Mouse (Mus musculus): ENCODE measurements at regions not wholly inside any gene's neighbourhood (a gene's known extent, or its start where the extent isn't known, plus 50 kb on each side); places are given as distances from the start of the nearest gene placed in this dataset.

GRCm38 (mm10) chr7:135997640-135998039 lies 281.5 kb upstream of the Mki67 start:
- Histone ChIP-seq H3K27me3 (ENCODE audit: control insufficient read depth, insufficient read depth, low read length) (no peaks in the 10 kb centered on the region; the same call in 1 of the 2 replicates), H3K27ac (replicated peaks; ENCODE audit: low read depth, low read length) (no peak overlapping the region), H3K4me2 (ENCODE audit: low read depth, severe bottlenecking) (no peak overlapping the region), H3K4me1 (ENCODE audit: control insufficient read depth, insufficient read depth, low read length) (peaks cover 13% of the 10 kb centered on the region), H3K36me3 (ENCODE audit: control insufficient read depth, insufficient read depth, low read length) (no peaks in the 10 kb centered on the region), H3K4me3 (ENCODE audit: low read depth, low read length) (no peak overlapping the region), H3K9me3 (ENCODE audit: control insufficient read depth, low read length) (no peaks in the 10 kb centered on the region), H3K9ac (ENCODE audit: low read length) (no peak overlapping the region)
- DNase-seq (ENCODE audit: low spot score) (peak; percentile 45), ATAC-seq (ENCODE audit: insufficient number of reproducible peaks, low FRiP score, low TSS enrichment, low read depth) (no peak)
- 23% methylated on average over 3 of the region's 3 CpGs for WGBS

- Histone ChIP-seq H3K9ac (ENCODE audit: low read length) (no peak overlapping the region), H3K27ac (replicated peaks; ENCODE audit: low read depth, low read length) (no peak overlapping the region; the same call in 1 of the 2 replicates), H3K36me3 (ENCODE audit: control insufficient read depth, insufficient read depth, low read length) (no peaks in the 10 kb centered on the region), H3K4me2 (ENCODE audit: low read depth, severe bottlenecking) (no peak overlapping the region), H3K4me1 (ENCODE audit: control insufficient read depth, insufficient read depth, low read length) (peaks cover 17% of the 10 kb centered on the region), H3K27me3 (ENCODE audit: control insufficient read depth, insufficient read depth, low read length) (no peaks in the 10 kb centered on the region), H3K9me3 (ENCODE audit: control insufficient read depth, low read length) (no peaks in the 10 kb centered on the region), H3K4me3 (ENCODE audit: low read depth, low read length) (no peak overlapping the region)
- peak; percentile 58 for ATAC-seq (ENCODE audit: insufficient number of reproducible peaks, low FRiP score, low TSS enrichment, low read depth)
- DNase-seq (ENCODE audit: low spot score), result peak; percentile 70
- 16% methylated on average over 8 of the region's 8 CpGs for WGBS
These were observed 286.2 kb upstream of the Mki67 start for GRCm38 (mm10) chr7:136002382-136002781.

- 88% methylated on average over 2 of the region's 2 CpGs for WGBS
- Histone ChIP-seq H3K4me1 (ENCODE audit: control insufficient read depth, insufficient read depth, low read length) (peaks cover 14% of the 10 kb centered on the region), H3K9me3 (ENCODE audit: control insufficient read depth, low read length) (no peaks in the 10 kb centered on the region), H3K4me2 (ENCODE audit: low read depth, severe bottlenecking) (no peak overlapping the region), H3K27ac (replicated peaks; ENCODE audit: low read depth, low read length) (peak overlapping the region; percentile 57; the same call in 1 of the 2 replicates), H3K9ac (ENCODE audit: low read length) (no peak overlapping the region), H3K36me3 (ENCODE audit: control insufficient read depth, insufficient read depth, low read length) (no peaks in the 10 kb centered on the region), H3K4me3 (ENCODE audit: low read depth, low read length) (no peak overlapping the region), H3K27me3 (ENCODE audit: control insufficient read depth, insufficient read depth, low read length) (peaks cover 3% of the 10 kb centered on the region; the same call in 1 of the 2 replicates)
- ATAC-seq (ENCODE audit: insufficient number of reproducible peaks, low FRiP score, low TSS enrichment, low read depth) (no peak), DNase-seq (ENCODE audit: low spot score) (no peak)
These were observed 287.1 kb upstream of the Mki67 start for GRCm38 (mm10) chr7:136003291-136003690.

GRCm38 (mm10) chr7:136007796-136008455 lies 291.8 kb upstream of the Mki67 start:
- H3K27me3 ChIP-seq (ENCODE audit: control insufficient read depth, insufficient read depth, low read length), result peaks cover 3% of the 10 kb centered on the region; the same call in 1 of the 2 replicates
- no peaks in the 10 kb centered on the region for H3K36me3 ChIP-seq (ENCODE audit: control insufficient read depth, insufficient read depth, low read length)
- H3K9ac ChIP-seq (ENCODE audit: low read length), result no peak overlapping the region
- H3K9me3 ChIP-seq (ENCODE audit: control insufficient read depth, low read length), result no peaks in the 10 kb centered on the region
- WGBS, result 6% methylated on average over 23 of the region's 23 CpGs
- H3K4me3 ChIP-seq (ENCODE audit: low read depth, low read length), result peak overlapping the region; percentile 12; the same call in 1 of the 2 replicates
- DNase-seq (ENCODE audit: low spot score) (peak; percentile 44), ATAC-seq (ENCODE audit: insufficient number of reproducible peaks, low FRiP score, low TSS enrichment, low read depth) (no peak)
- peaks cover 12% of the 10 kb centered on the region for H3K4me1 ChIP-seq (ENCODE audit: control insufficient read depth, insufficient read depth, low read length)
- H3K27ac ChIP-seq (replicated peaks; ENCODE audit: low read depth, low read length), result no peak overlapping the region
- peak overlapping the region; percentile 37 for H3K4me2 ChIP-seq (ENCODE audit: low read depth, severe bottlenecking)

- peaks cover 3% of the 10 kb centered on the region; the same call in 1 of the 2 replicates for H3K27me3 ChIP-seq (ENCODE audit: control insufficient read depth, insufficient read depth, low read length)
- H3K4me2 ChIP-seq (ENCODE audit: low read depth, severe bottlenecking), result peak overlapping the region; percentile 37
- no peak overlapping the region for H3K27ac ChIP-seq (replicated peaks; ENCODE audit: low read depth, low read length)
- 32% methylated on average over 6 of the region's 6 CpGs for WGBS
- no peaks in the 10 kb centered on the region for H3K36me3 ChIP-seq (ENCODE audit: control insufficient read depth, insufficient read depth, low read length)
- peaks cover 9% of the 10 kb centered on the region; the same call in 1 of the 2 replicates for H3K4me1 ChIP-seq (ENCODE audit: control insufficient read depth, insufficient read depth, low read length)
- H3K9ac ChIP-seq (ENCODE audit: low read length), result no peak overlapping the region
- DNase-seq (ENCODE audit: low spot score), result no peak
- ATAC-seq (ENCODE audit: insufficient number of reproducible peaks, low FRiP score, low TSS enrichment, low read depth), result no peak
- H3K4me3 ChIP-seq (ENCODE audit: low read depth, low read length), result no peak overlapping the region
- no peaks in the 10 kb centered on the region for H3K9me3 ChIP-seq (ENCODE audit: control insufficient read depth, low read length)
These were observed 292.3 kb upstream of the Mki67 start for GRCm38 (mm10) chr7:136008486-136008885.

GRCm38 (mm10) chr7:136010013-136010412 lies 293.9 kb upstream of the Mki67 start:
- ATAC-seq (ENCODE audit: insufficient number of reproducible peaks, low FRiP score, low TSS enrichment, low read depth), result no peak
- H3K27me3 ChIP-seq (ENCODE audit: control insufficient read depth, insufficient read depth, low read length), result peaks cover 3% of the 10 kb centered on the region; the same call in 1 of the 2 replicates
- H3K9me3 ChIP-seq (ENCODE audit: control insufficient read depth, low read length), result no peaks in the 10 kb centered on the region
- H3K9ac ChIP-seq (ENCODE audit: low read length), result no peak overlapping the region
- H3K4me3 ChIP-seq (ENCODE audit: low read depth, low read length), result no peak overlapping the region
- H3K4me1 ChIP-seq (ENCODE audit: control insufficient read depth, insufficient read depth, low read length), result peaks cover 9% of the 10 kb centered on the region; the same call in 1 of the 2 replicates
- WGBS, result 51% methylated on average over 7 of the region's 7 CpGs
- peak; percentile 69 for DNase-seq (ENCODE audit: low spot score)
- H3K36me3 ChIP-seq (ENCODE audit: control insufficient read depth, insufficient read depth, low read length), result no peaks in the 10 kb centered on the region
- H3K4me2 ChIP-seq (ENCODE audit: low read depth, severe bottlenecking), result no peak overlapping the region
- no peak overlapping the region for H3K27ac ChIP-seq (replicated peaks; ENCODE audit: low read depth, low read length)

GRCm38 (mm10) chr7:136014706-136015105 lies 298.5 kb upstream of the Mki67 start:
- Histone ChIP-seq H3K4me3 (ENCODE audit: low read depth, low read length) (no peak overlapping the region), H3K27me3 (ENCODE audit: control insufficient read depth, insufficient read depth, low read length) (no peaks in the 10 kb centered on the region; the same call in 1 of the 2 replicates), H3K36me3 (ENCODE audit: control insufficient read depth, insufficient read depth, low read length) (no peaks in the 10 kb centered on the region), H3K4me2 (ENCODE audit: low read depth, severe bottlenecking) (no peak overlapping the region), H3K9me3 (ENCODE audit: control insufficient read depth, low read length) (no peaks in the 10 kb centered on the region), H3K9ac (ENCODE audit: low read length) (no peak overlapping the region), H3K4me1 (ENCODE audit: control insufficient read depth, insufficient read depth, low read length) (no peaks in the 10 kb centered on the region), H3K27ac (replicated peaks; ENCODE audit: low read depth, low read length) (no peak overlapping the region)
- ATAC-seq (ENCODE audit: insufficient number of reproducible peaks, low FRiP score, low TSS enrichment, low read depth), result no peak
- 46% methylated on average over 4 of the region's 4 CpGs for WGBS
- no peak for DNase-seq (ENCODE audit: low spot score)

GRCm38 (mm10) chr7:136016918-136017317 lies 300.8 kb upstream of the Mki67 start:
- 90% methylated on average over 8 of the region's 8 CpGs for WGBS
- ATAC-seq (ENCODE audit: insufficient number of reproducible peaks, low FRiP score, low TSS enrichment, low read depth), result no peak
- no peak overlapping the region for H3K27ac ChIP-seq (replicated peaks; ENCODE audit: low read depth, low read length)

More at GRCm38 (mm10) chr7:136016918-136017317, 300.8 kb upstream of the Mki67 start:
- DNase-seq (ENCODE audit: low spot score), result no peak
- no peak overlapping the region for H3K9ac ChIP-seq (ENCODE audit: low read length)
- no peak overlapping the region for H3K4me3 ChIP-seq (ENCODE audit: low read depth, low read length)
- H3K27me3 ChIP-seq (ENCODE audit: control insufficient read depth, insufficient read depth, low read length), result no peaks in the 10 kb centered on the region; the same call in 1 of the 2 replicates
- no peak overlapping the region for H3K4me2 ChIP-seq (ENCODE audit: low read depth, severe bottlenecking)
- peaks cover 4% of the 10 kb centered on the region; the same call in 1 of the 2 replicates for H3K4me1 ChIP-seq (ENCODE audit: control insufficient read depth, insufficient read depth, low read length)
- no peaks in the 10 kb centered on the region for H3K36me3 ChIP-seq (ENCODE audit: control insufficient read depth, insufficient read depth, low read length)
- no peaks in the 10 kb centered on the region for H3K9me3 ChIP-seq (ENCODE audit: control insufficient read depth, low read length)

Data from limb, embryonic 11.5 days (tissue).